Mouse (Mus musculus) mesoderm, embryonic 11.5 days (tissue): ENCODE measurements around the gene Clec1a.

Source experiments
- DNase-seq: peaks from one replicate; pipeline ENCODE4 v3.0.0-alpha.2; 2012; ENCODE audit warnings: low read depth, low spot score

The Clec1a gene

GRCm38 (mm10) chr6:129405999-129406398 is 45.8 kb downstream of the Clec1a start:
- DNase-seq = no peak

- no peak for DNase-seq
Measured at GRCm38 (mm10) chr6:129403391-129403790, 48.4 kb downstream of the Clec1a start.

GRCm38 (mm10) chr6:129402404-129402803 is 49.4 kb downstream of the Clec1a start:
- DNase-seq = no peak

GRCm38 (mm10) chr6:129399945-129400344 is 51.9 kb downstream of the Clec1a start:
- DNase-seq = no peak

GRCm38 (mm10) chr6:129396997-129397396 is 54.8 kb downstream of the Clec1a start, which contains the start of gene Clec1b:
Gene Clec1b (plus strand): TSS chr6:129397297.
- DNase-seq = no peak

- no peak for DNase-seq
Measured at GRCm38 (mm10) chr6:129393732-129394131, 58.1 kb downstream of the Clec1a start.

- no peak for DNase-seq
Measured at GRCm38 (mm10) chr6:129393087-129393720, 58.6 kb downstream of the Clec1a start.

GRCm38 (mm10) chr6:129385774-129386173 is 66.0 kb downstream of the Clec1a start, which contains the start of gene Clec12b:
Gene Clec12b (minus strand): TSS chr6:129385874.
- DNase-seq = no peak

- DNase-seq = no peak
Measured at GRCm38 (mm10) chr6:129385000-129385399, 66.8 kb downstream of the Clec1a start.

GRCm38 (mm10) chr6:129383466-129383865 is 68.3 kb downstream of the Clec1a start:
- DNase-seq = no peak

- no peak for DNase-seq
Measured at GRCm38 (mm10) chr6:129381736-129382135, 70.1 kb downstream of the Clec1a start.

- DNase-seq = no peak
Measured at GRCm38 (mm10) chr6:129380454-129380853, 71.3 kb downstream of the Clec1a start.

- DNase-seq = no peak
Measured at GRCm38 (mm10) chr6:129374937-129375471, 76.8 kb downstream of the Clec1a start.
